In genomic region chr9:120455768-120456655, GRCm38 (mm10) we compare ENCODE assay signal across 8 mouse cellular contexts. TPM values are rescaled to one million over a fixed set of nuclear protein-coding genes. Genes with fewer than 3 reads are reported as not detected.
DNase-seq lines count a peak whose midpoint lies in the region; ATAC-seq lines count a peak whose summit lies in the region.

No protein-coding gene starts in this region.

- peak; percentile 9 for ATAC-seq in heart, embryonic 13.5 days (ENCODE audit: extremely low read depth, insufficient number of reproducible peaks, low FRiP score, low TSS enrichment)
- ATAC-seq in cerebellum, adult (ENCODE audit: insufficient number of reproducible peaks, low FRiP score, low TSS enrichment), result no peak
- no peak for ATAC-seq in activated CD4-positive, CD25-positive, alpha-beta regulatory T cell, adult 4 months

- intact Hi-C loops in heart, postnatal 25 days (cut with DNase I), result no loop called here

- H3K27me3 ChIP-seq in heart, embryonic 13.5 days (replicated peaks), result no peaks in the 10 kb centered on the region
- H3K27me3 ChIP-seq in midbrain, embryonic 10.5 days (ENCODE audit: low read depth, poor library complexity, severe bottlenecking), result no peaks in the 10 kb centered on the region

- peaks cover 5% of the 10 kb centered on the region for H3K4me1 ChIP-seq in heart, embryonic 13.5 days
- peaks cover 25% of the 10 kb centered on the region for H3K4me1 ChIP-seq in midbrain, embryonic 10.5 days

- H3K36me3 ChIP-seq in heart, embryonic 13.5 days, result no peaks in the 10 kb centered on the region
- H3K36me3 ChIP-seq in midbrain, embryonic 10.5 days, result no peaks in the 10 kb centered on the region

- H3K27ac ChIP-seq in heart, embryonic 13.5 days (replicated peaks), result peak overlapping the region; percentile 86
- H3K27ac ChIP-seq in midbrain, embryonic 10.5 days (replicated peaks), result peak overlapping the region; percentile 86

- DNase-seq in heart, adult 11 months, result peak; percentile 93
- no peak for DNase-seq in heart, postnatal 25 days (ENCODE audit: low spot score)
- peak; percentile 38 for DNase-seq in NIH3T3 (ENCODE audit: low read depth)
- peak; percentile 59 for DNase-seq in midbrain, embryonic 10.5 days (ENCODE audit: low spot score)
- DNase-seq in gastrocnemius, postnatal 10 days, result no peak

- WGBS in heart, embryonic 13.5 days, result 32% methylated on average over 9 of the region's 9 CpGs
- WGBS in midbrain, embryonic 10.5 days, result 15% methylated on average over 9 of the region's 9 CpGs

- no peak overlapping the region for H3K4me3 ChIP-seq in heart, embryonic 13.5 days
- H3K4me3 ChIP-seq in midbrain, embryonic 10.5 days, result no peak overlapping the region

- peak overlapping the region; percentile 11; the same call in 1 of the 2 replicates for H3K4me2 ChIP-seq in heart, embryonic 13.5 days

- no peaks in the 10 kb centered on the region for H3K9me3 ChIP-seq in heart, embryonic 13.5 days
- no peaks in the 10 kb centered on the region for H3K9me3 ChIP-seq in midbrain, embryonic 10.5 days (replicated peaks)

- no peak overlapping the region for H3K9ac ChIP-seq in heart, embryonic 13.5 days

RNA-seq across cellular contexts. Expression of gene Eif1b, which starts 36.0 kb away (rescaled TPM):
- 10 to 100 TPM; 58.2 to 65.9 TPM for total RNA-seq in heart, postnatal 25 days (2021)
- 125 and 143 TPM in 2 replicates for polyA plus RNA-seq in heart, embryonic 13.5 days (2015; fragmentation: Nextera tagmentation; extraction: Ambion mirVana)
- polyA plus RNA-seq in midbrain, embryonic 10.5 days (2016; fragmentation: Nextera tagmentation; extraction: Ambion mirVana), result 262 and 267 TPM in 2 replicates
- total RNA-seq in gastrocnemius, postnatal 10 days (2021), result 10 to 100 TPM; 41.1 TPM
- 10 to 100 TPM; 78.5 to 79.6 TPM for polyA plus RNA-seq in activated CD4-positive, CD25-positive, alpha-beta regulatory T cell, adult 4 months (2017; shearing (Covaris generic))

Comparison
In these comparisons a context has a peak if more than half of its experiments do, and no peak if none do; other contexts are left out.
1. DNase-seq: peak in heart, adult 11 months (single experiment), NIH3T3 (single experiment) and midbrain, embryonic 10.5 days (single experiment); none in heart, postnatal 25 days (single experiment) and gastrocnemius, postnatal 10 days (single experiment).